Mouse (Mus musculus) brain, embryonic 14.5 days (tissue): ENCODE measurements around the gene Inpp5k. TPM values are rescaled to one million over a fixed set of nuclear protein-coding genes. Genes with fewer than 3 reads are reported as not detected.
"Not testable (repeated sequence)": the region's sequence is repeated elsewhere in the genome, so short reads cannot be mapped to it uniquely, and the experiment has no call there.

ENCODE experiments used
- DNase-seq: peaks from one replicate; pipeline ENCODE4 v3.0.0-alpha.2; 2011; ENCODE audit warnings: low read depth
- CTCF ChIP-seq: fragments of 200-500 bp; IDR thresholded peaks from 2 replicates; pipeline ENCODE4 v1.5.1; 2012; ENCODE audit warnings: inconsistent platforms, mild to moderate bottlenecking, moderate library complexity, borderline replicate concordance; ENCODE audit not compliant: insufficient read depth, insufficient read length; ENCODE audit errors: extremely low read depth
- POLR2A ChIP-seq: fragments of 200-500 bp; IDR thresholded peaks from 2 replicates; pipeline ENCODE4 v1.6.1; 2012; ENCODE audit warnings: mild to moderate bottlenecking, inconsistent platforms, borderline replicate concordance; ENCODE audit not compliant: poor library complexity, insufficient read depth, insufficient read length, severe bottlenecking; ENCODE audit errors: extremely low read depth
- polyA plus RNA-seq: library from polyadenylated mRNA; depleted of rRNA; stranded (reverse); fragments of >200 nt; gene quantifications from 2 replicates; pipeline ENCODE4 v1.2.3, GENCODE M21; 2012; rRNA removed

The Inpp5k gene
- polyA plus RNA-seq, 1 experiment, result 53.7 TPM

GRCm38 (mm10) chr11:75688132-75688531 lies 57.3 kb downstream of the Inpp5k start:
- DNase-seq, result no peak

GRCm38 (mm10) chr11:75689977-75690376 lies 59.2 kb downstream of the Inpp5k start:
- TF ChIP-seq POLR2A (no peak), CTCF (no peak)

More at GRCm38 (mm10) chr11:75688132-75688531, 57.3 kb downstream of the Inpp5k start:
- TF ChIP-seq POLR2A, result no peak
- TF ChIP-seq CTCF, result no peak

GRCm38 (mm10) chr11:75691047-75691446 lies 60.3 kb downstream of the Inpp5k start:
- no peak for DNase-seq
- TF ChIP-seq POLR2A (no peak), CTCF (no peak)

More at GRCm38 (mm10) chr11:75689977-75690376, 59.2 kb downstream of the Inpp5k start:
- no peak for DNase-seq

GRCm38 (mm10) chr11:75693570-75693969 lies 62.8 kb downstream of the Inpp5k start:
- no peak for DNase-seq
- no peak for TF ChIP-seq CTCF
- no peak for TF ChIP-seq POLR2A

GRCm38 (mm10) chr11:75697464-75697863 lies 66.7 kb downstream of the Inpp5k start:
- not testable (repeated sequence) for DNase-seq

Other genes with a start within 250 kb of the Inpp5k start
- 10.3 and 34.7 TPM in 2 replicates for gene Serpinf1, start 208.3 kb upstream of the Inpp5k start, polyA plus RNA-seq
- gene Serpinf2, start 191.4 kb upstream of the Inpp5k start, polyA plus RNA-seq, result 0.21 and 0.25 TPM in 2 replicates
- gene Wdr81, start 176.3 kb upstream of the Inpp5k start, polyA plus RNA-seq, result 9.2 and 13.4 TPM in 2 replicates
- gene Tlcd2, start 169.3 kb upstream of the Inpp5k start, polyA plus RNA-seq, result 1.5 and 1.6 TPM in 2 replicates
- 144 and 156 TPM in 2 replicates for gene Prpf8, start 144.2 kb upstream of the Inpp5k start, polyA plus RNA-seq
- 1.0 and 1.5 TPM in 2 replicates for gene Rilp, start 120.9 kb upstream of the Inpp5k start, polyA plus RNA-seq
- gene Scarf1, start 117.4 kb upstream of the Inpp5k start, polyA plus RNA-seq, result 5.3 and 5.9 TPM in 2 replicates
- gene Slc43a2, start 99.3 kb upstream of the Inpp5k start, polyA plus RNA-seq, result 28.4 and 32.4 TPM in 2 replicates
- gene Pitpna, start 42.9 kb upstream of the Inpp5k start, polyA plus RNA-seq, result 109 and 130 TPM in 2 replicates
- gene Myo1c, start 19.5 kb downstream of the Inpp5k start, polyA plus RNA-seq, result 12.2 and 14.1 TPM in 2 replicates
- gene Crk, start 48.3 kb downstream of the Inpp5k start, polyA plus RNA-seq, result 86.9 and 91.0 TPM in 2 replicates
- gene Ywhae, start 101.9 kb downstream of the Inpp5k start, polyA plus RNA-seq, result 994 and 1,239 TPM in 2 replicates
- 4.9 and 9.3 TPM in 2 replicates for gene Doc2b, start 165.1 kb downstream of the Inpp5k start, polyA plus RNA-seq